Mouse (Mus musculus) embryonic facial prominence, embryonic 14.5 days (tissue): ENCODE results near the gene Abhd16a. TPM values are rescaled to one million over a fixed set of nuclear protein-coding genes. Genes with fewer than 3 reads are reported as not detected.

ENCODE experiments used
- ATAC-seq: fragments of 200-750 bp; cut with Nextera tagmentation; 2 replicates; pipeline ENCODE4 v1.8.0; 2017; ENCODE audit warnings: low read depth, moderate number of reproducible peaks, moderate TSS enrichment
- DNase-seq: peaks from one replicate; pipeline ENCODE4 v3.0.0-alpha.2; 2015; ENCODE audit warnings: low spot score
- H3K27ac ChIP-seq: fragments of 300-500 bp; sonication (generic); replicated peaks from 2 replicates; pipeline ENCODE4 v1.5.1; 2014; ENCODE audit warnings: low read depth, mild to moderate bottlenecking, low read length, moderate library complexity
- H3K27me3 ChIP-seq: fragments of 300-500 bp; sonication (generic); replicated peaks from 2 replicates; pipeline ENCODE4 v1.6.1; 2014; ENCODE audit warnings: low read length; ENCODE audit not compliant: control insufficient read depth, insufficient read depth
- H3K36me3 ChIP-seq: fragments of 300-500 bp; sonication (generic); 2 replicates; pipeline ENCODE4 v1.6.1; 2014; ENCODE audit warnings: low read length, mixed read lengths; ENCODE audit not compliant: control insufficient read depth, insufficient read depth
- H3K4me1 ChIP-seq: fragments of 300-500 bp; sonication (generic); 2 replicates; pipeline ENCODE4 v1.6.1; 2014; ENCODE audit warnings: antibody characterized with exemption, low read length; ENCODE audit not compliant: control insufficient read depth, insufficient read depth
- H3K4me2 ChIP-seq: fragments of 300-500 bp; sonication (generic); 2 replicates; pipeline ENCODE4 v1.6.1; 2014; ENCODE audit warnings: low read depth, mild to moderate bottlenecking, low read length, moderate library complexity, mixed read lengths
- H3K4me3 ChIP-seq: fragments of 300-500 bp; sonication (generic); 2 replicates; pipeline ENCODE4 v1.5.1; 2014; ENCODE audit warnings: low read depth, mild to moderate bottlenecking, low read length
- H3K9ac ChIP-seq: fragments of 300-500 bp; sonication (generic); 2 replicates; pipeline ENCODE4 v1.6.1; 2014; ENCODE audit warnings: low read depth, mild to moderate bottlenecking, low read length, moderate library complexity, mixed read lengths
- H3K9me3 ChIP-seq: fragments of 300-500 bp; sonication (generic); 2 replicates; pipeline ENCODE4 v1.6.1; 2016; ENCODE audit warnings: low read length; ENCODE audit not compliant: control insufficient read depth
- WGBS: fragments of 180-500 bp; shearing (Covaris S2); extraction: QIAGEN DNeasy Blood & Tissue Kit; methylation state at CpG from one replicate; pipeline ENCODE4 v1.1.7; 2014; 5-methylcytosine and 5-hydroxymethylcytosine counted together
- polyA plus RNA-seq: library from polyadenylated mRNA; unstranded; fragments of >200 nt; fragmentation: Nextera tagmentation; extraction: Ambion mirVana; gene quantifications from 2 replicates; pipeline ENCODE4 v1.2.1, GENCODE M21; 2014

The Abhd16a gene
- polyA plus RNA-seq, 1 experiment from 2014 or later: 77.2 TPM

DNA sequence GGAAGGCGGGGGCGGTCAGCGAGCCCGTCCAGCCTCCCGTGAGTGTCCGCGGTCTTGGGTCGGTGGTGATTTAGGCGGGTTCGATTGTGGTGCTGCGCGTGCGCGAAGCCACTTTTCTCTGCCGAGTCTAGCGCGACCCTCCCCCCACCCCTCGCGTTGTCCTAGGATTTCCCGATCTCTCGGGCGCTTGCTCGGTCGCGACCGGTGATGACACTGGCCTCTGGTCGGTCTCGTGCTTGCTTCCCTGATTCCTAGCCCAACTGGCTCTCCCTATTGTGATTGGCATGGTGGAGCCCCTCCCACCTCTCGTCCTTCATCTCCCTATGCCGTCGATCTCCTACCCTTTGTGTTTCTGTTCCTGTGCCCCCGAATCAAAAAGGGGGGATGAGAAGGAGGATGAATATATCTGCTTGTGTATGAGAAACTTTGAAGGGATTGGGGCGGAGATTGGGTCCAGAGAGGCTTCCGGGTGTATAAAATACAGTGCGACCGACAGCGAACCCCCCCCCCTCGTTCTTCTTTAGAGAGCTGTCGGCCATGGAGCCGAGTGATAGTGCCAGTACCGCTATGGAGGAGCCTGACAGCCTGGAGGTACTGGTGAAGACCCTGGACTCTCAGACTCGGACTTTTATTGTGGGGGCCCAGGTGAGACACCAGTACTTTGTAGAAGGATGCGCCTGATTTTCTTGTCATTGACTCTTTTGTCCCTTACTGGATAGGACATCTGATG lies 46.7 kb downstream of the Abhd16a start:
- no peaks in the 10 kb centered on the region for H3K27me3 ChIP-seq
- H3K4me2 ChIP-seq: peak overlapping the region; percentile 92
- ATAC-seq (peak; percentile 62), DNase-seq (no peak)
- H3K9ac ChIP-seq: peak overlapping the region; percentile 86
- peaks cover 31% of the 10 kb centered on the region for H3K36me3 ChIP-seq
- no peaks in the 10 kb centered on the region for H3K9me3 ChIP-seq
- peak overlapping the region; percentile 95 for H3K27ac ChIP-seq
- H3K4me3 ChIP-seq: peak overlapping the region; percentile 55
- peaks cover 13% of the 10 kb centered on the region for H3K4me1 ChIP-seq
- WGBS: 1% methylated on average over 41 of the region's 43 CpGs

DNA sequence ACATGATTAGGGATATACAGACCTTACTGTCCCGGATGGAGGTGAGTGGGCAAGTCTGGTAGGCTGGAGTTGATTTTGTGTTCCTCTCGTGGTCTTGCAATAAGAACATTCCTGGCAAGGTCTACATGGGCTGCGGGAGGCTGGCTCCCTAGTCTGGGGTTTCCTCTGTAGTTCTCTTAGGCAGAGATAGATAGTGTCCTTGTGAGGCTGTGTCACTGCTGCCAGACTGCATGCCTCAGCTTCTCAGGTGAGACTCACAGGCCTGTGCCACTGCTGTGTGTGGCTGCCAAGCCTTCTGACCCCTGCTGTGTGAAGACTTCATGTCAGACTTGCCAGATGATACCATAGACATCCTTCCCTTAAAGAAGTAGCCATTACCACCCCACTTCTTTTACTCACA lies 50.2 kb downstream of the Abhd16a start:
- DNase-seq (no peak), ATAC-seq (no peak)
- H3K4me1 ChIP-seq: peaks cover 13% of the 10 kb centered on the region
- H3K9ac ChIP-seq: no peak overlapping the region
- no peak overlapping the region for H3K4me3 ChIP-seq
- H3K9me3 ChIP-seq: no peaks in the 10 kb centered on the region
- no peak overlapping the region for H3K27ac ChIP-seq
- H3K4me2 ChIP-seq: no peak overlapping the region
- H3K27me3 ChIP-seq: no peaks in the 10 kb centered on the region
- peaks cover 66% of the 10 kb centered on the region for H3K36me3 ChIP-seq
- 91% methylated on average over 3 of the region's 3 CpGs for WGBS

DNA sequence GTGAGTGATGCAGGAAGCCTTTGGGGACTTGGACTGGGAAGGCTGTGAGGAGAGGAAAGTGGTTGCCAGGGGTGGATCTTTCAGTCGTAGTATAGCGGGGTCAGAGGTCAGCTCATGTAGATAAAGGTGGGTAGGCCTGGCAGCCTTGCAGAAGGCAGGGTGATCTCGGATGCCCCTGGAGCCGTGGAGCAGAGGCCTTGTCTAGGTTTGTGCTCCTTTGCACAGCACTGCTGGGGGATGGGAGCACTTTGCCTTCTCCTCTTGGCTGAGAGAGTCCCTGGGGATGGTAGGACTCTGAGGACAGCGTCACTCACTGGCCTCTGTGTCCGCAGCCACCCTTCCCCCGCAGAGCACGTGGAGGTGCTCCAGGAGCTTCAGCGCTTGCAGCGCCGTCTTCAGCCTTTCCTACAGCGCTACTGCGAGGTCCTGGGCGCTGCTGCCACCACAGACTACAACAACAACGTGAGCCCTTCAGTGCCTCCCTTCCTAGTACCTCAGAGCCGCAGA lies 51.5 kb downstream of the Abhd16a start:
- WGBS: 83% methylated on average over 13 of the region's 16 CpGs
- Histone ChIP-seq H3K27me3 (no peaks in the 10 kb centered on the region), H3K36me3 (peaks cover 78% of the 10 kb centered on the region), H3K9ac (no peak overlapping the region), H3K4me2 (no peak overlapping the region), H3K4me1 (peaks cover 13% of the 10 kb centered on the region), H3K27ac (no peak overlapping the region), H3K9me3 (no peaks in the 10 kb centered on the region), H3K4me3 (no peak overlapping the region)
- ATAC-seq: no peak
- no peak for DNase-seq

DNA sequence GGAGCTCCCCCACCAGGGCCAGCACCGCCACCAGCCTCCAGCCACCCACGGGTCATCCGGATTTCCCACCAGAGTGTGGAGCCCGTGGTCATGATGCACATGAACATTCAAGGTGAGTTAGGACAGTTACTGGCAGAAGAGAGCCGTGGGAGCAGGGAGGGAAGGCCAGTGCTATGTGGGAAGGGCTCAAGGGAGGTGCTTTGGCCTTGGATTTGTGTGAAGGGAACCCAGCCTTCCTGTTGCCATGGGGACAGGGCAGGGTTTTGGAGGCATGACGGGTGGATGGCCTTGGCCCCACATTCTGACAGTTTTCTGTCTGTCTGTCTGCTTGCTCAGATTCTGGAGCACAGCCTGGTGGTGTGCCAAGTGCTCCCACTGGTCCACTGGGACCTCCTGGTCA lies 52.9 kb downstream of the Abhd16a start:
- Histone ChIP-seq H3K4me3 (no peak overlapping the region), H3K4me2 (no peak overlapping the region), H3K27me3 (no peaks in the 10 kb centered on the region), H3K4me1 (peaks cover 5% of the 10 kb centered on the region), H3K9ac (no peak overlapping the region), H3K27ac (no peak overlapping the region), H3K9me3 (no peaks in the 10 kb centered on the region), H3K36me3 (peaks cover 93% of the 10 kb centered on the region)
- 95% methylated on average over 6 of the region's 6 CpGs for WGBS
- ATAC-seq (no peak), DNase-seq (no peak)

DNA sequence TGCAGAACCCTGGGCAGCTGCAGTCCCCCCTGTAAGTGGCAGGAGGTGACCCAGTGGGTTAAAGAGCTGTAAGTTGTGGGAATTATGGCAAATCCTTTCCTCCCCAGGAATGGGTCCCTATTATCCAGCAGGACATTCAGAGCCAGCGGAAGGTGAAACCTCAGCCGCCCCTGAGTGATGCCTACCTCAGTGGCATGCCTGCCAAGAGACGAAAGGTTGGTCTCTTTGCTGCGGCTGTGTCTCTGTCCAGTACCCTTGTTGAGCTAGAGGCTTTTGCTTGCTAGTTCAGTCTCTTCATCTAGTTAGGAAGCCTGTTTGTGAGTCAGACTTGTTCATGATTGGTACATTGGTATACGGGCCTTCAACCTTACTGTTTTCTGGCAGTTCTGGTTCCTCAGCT lies 57.1 kb downstream of the Abhd16a start:
- Histone ChIP-seq H3K27ac (no peak overlapping the region), H3K4me2 (no peak overlapping the region), H3K36me3 (peaks cover 98% of the 10 kb centered on the region), H3K27me3 (no peaks in the 10 kb centered on the region), H3K9ac (no peak overlapping the region), H3K4me1 (no peaks in the 10 kb centered on the region), H3K4me3 (no peak overlapping the region), H3K9me3 (no peaks in the 10 kb centered on the region)
- 75% methylated on average over 5 of the region's 5 CpGs for WGBS
- DNase-seq: no peak
- no peak for ATAC-seq

DNA sequence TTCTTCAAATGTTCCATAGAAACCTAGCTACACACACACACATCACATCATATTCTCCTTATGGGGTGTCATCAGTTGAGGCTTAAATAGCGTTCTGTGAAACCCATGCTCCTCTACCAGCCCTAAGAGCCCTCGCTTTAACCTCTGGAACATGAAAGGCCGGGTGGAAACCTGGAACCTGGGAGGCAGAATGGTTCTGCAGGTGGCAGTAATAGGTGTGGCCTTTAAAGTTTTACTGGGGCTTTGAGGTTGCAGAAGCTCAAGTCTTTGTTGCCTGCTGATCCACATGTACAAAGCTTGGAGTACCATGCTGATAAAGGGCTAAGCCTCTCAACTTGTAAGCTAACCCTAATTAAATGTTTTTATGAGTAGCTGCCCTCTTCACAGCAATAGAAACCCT lies 58.3 kb downstream of the Abhd16a start:
- Histone ChIP-seq H3K9ac (no peak overlapping the region), H3K4me1 (no peaks in the 10 kb centered on the region), H3K27me3 (no peaks in the 10 kb centered on the region), H3K36me3 (peaks cover 98% of the 10 kb centered on the region), H3K4me2 (no peak overlapping the region), H3K27ac (no peak overlapping the region), H3K9me3 (no peaks in the 10 kb centered on the region), H3K4me3 (no peak overlapping the region)
- DNase-seq (no peak), ATAC-seq (no peak)
- WGBS: 47% methylated on average over 3 of the region's 3 CpGs

DNA sequence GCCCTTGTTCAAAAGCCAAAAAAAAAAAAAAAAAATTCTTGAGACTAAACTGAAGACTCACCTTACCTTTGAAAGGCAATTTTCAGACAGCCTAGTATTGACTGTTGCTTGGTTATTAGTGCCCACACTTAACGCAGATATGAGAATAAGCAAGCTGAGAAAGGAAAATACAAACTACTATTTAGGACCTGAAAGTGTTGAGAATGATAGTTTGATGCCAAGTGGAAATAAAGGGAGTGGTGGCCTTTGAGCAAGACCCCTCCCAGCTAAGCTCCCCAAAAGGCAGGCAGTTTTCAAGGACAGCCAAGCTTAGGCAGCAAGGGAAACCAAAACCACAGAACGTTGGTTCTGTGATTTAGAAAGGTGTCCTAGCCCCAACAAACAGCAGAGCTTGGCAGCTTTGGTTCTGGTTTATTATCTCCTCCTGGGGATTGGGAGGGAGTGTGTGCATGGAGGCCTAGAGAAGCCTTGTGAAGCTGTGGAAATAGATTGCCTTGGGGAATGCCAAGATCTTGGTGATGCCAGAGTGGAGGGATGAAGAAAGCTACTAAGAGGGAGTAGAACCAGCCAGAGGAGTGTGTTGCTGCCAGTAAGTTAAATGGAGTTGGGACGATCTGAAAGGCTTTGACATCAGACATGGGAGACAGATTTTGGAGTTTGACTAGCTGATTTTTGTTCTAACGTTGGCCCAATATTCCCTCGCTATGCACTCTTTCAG lies 59.0 kb downstream of the Abhd16a start:
- Histone ChIP-seq H3K27ac (0 out of 2 replicates have a peak overlapping the region, but pooled peaks have one; percentile 15), H3K27me3 (no peaks in the 10 kb centered on the region), H3K9ac (no peak overlapping the region), H3K9me3 (no peaks in the 10 kb centered on the region), H3K36me3 (peaks cover 98% of the 10 kb centered on the region), H3K4me2 (no peak overlapping the region), H3K4me3 (no peak overlapping the region), H3K4me1 (no peaks in the 10 kb centered on the region)
- 73% methylated on average over 5 of the region's 5 CpGs for WGBS
- ATAC-seq: no peak
- DNase-seq: no peak

DNA sequence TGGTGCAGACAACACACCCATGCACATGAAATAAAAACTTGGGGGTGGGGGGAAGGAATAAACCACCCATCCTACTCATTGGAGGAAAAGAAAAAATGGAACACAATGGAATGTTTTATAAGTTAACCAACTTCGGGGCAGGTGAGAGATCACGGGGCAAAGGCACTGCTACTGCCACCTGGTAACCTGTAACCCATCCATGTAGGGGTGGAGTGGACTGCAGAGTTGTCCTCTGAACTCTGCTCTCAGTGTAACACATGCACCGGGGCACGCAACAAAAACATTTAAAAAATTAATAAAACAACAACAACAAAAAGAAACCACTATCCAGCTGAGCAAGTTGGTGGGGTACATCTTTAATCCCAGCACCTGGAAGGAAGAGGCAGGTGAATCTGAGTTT lies 63.1 kb downstream of the Abhd16a start:
- H3K4me3 ChIP-seq: no peak overlapping the region
- H3K27me3 ChIP-seq: no peaks in the 10 kb centered on the region
- ATAC-seq (no peak), DNase-seq (no peak)
- no peak overlapping the region for H3K4me2 ChIP-seq
- no peak overlapping the region for H3K9ac ChIP-seq
- H3K9me3 ChIP-seq: no peaks in the 10 kb centered on the region
- H3K36me3 ChIP-seq: peaks cover 98% of the 10 kb centered on the region
- no peaks in the 10 kb centered on the region for H3K4me1 ChIP-seq
- no peak overlapping the region for H3K27ac ChIP-seq
- WGBS: 95% methylated on average over 4 of the region's 4 CpGs
